Mouse (Mus musculus) thymus, postnatal 36 days (tissue): ENCODE results near the gene Fam84b.
"Not testable (repeated sequence)": the region's sequence is repeated elsewhere in the genome, so short reads cannot be mapped to it uniquely, and the experiment has no call there.

Experiments
- DNase-seq, 2 experiments: peaks; one replicate each; pipeline ENCODE4 v3.0.0; 2022; ENCODE audit warnings: mixed read lengths in 2 of 2

Fam84b gene

GRCm38 (mm10) chr15:60853231-60853999 lies at the start of gene Fam84b:
Gene Fam84b, minus strand, starts transcription at chr15:60853778.
- no peak for DNase-seq

- DNase-seq: no peak
Measured at GRCm38 (mm10) chr15:60898187-60898965, 44.8 kb upstream of the Fam84b start.

- DNase-seq: no peak
Measured at GRCm38 (mm10) chr15:60896040-60896439, 42.5 kb upstream of the Fam84b start.

DNA sequence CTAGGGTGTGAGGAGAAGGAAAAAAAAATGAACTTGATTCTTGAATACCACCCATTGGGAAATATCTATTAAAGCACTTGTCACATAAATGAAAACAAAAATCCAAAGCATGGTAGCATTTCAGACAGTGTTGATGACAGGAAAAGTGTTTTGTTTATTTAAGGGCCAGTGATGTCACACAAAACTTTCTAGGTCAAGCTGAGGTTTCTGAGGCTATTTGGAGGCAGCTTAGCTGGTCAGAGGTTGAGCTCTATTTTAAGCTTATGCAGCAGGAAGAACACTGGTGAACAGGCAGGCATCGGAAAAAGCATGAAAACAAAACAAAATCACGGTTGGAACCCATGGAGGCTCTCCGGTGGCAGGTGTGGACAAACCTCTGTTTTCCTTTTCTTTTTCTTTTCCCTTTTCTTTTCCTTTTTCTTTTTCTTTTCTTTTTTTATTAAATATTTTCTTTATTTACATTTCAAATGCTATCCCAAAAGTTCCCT lies 39.4 kb upstream of the Fam84b start:
- no peak for DNase-seq

GRCm38 (mm10) chr15:60888724-60889123 lies 35.1 kb upstream of the Fam84b start:
- DNase-seq: no peak

- no peak for DNase-seq
Measured at GRCm38 (mm10) chr15:60875721-60876120, 22.1 kb upstream of the Fam84b start.

GRCm38 (mm10) chr15:60862417-60862816 lies 8.8 kb upstream of the Fam84b start:
- DNase-seq: no peak

DNA sequence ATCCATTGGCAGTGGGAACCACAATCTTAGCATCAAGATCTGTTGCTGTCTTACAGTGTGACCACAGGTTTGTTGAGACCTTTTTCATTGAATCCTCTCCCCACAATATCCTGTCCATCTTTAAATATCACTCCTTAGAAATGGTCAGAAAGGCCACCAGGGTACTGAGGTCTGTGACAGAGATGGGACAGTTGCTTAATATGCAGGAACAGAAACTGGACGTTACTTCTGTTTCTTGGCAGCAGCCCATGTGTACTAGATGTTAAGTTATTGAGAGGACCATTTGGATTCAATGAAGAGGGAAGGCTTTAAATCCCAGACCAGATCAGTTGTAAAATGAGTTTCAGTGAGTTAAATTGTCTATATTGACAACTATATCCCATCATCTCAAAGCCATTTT lies 1.5 kb upstream of the Fam84b start:
- no peak for DNase-seq

DNA sequence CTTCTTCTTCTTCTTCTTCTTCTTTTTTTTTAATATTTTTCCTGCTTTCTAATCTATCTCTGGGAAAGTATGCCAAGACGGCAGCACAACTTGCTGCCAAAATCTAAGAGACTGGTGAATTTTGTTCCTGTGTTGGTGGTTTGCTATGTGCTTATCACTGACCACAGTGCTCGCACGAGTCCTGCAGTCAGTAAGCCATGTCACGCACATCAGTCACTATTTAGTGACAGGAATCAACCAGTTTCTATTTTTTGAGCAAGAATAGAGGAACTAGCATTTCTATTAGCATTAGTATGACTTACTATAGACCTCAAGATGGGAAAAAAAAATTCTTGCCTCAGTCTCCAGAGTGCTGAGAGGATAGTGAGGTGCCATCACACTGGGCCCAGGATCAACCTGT lies 573 bp upstream of the Fam84b start:
- DNase-seq: no peak

GRCm38 (mm10) chr15:60848630-60849029 lies 4.9 kb downstream of the Fam84b start:
- DNase-seq: no peak

DNA sequence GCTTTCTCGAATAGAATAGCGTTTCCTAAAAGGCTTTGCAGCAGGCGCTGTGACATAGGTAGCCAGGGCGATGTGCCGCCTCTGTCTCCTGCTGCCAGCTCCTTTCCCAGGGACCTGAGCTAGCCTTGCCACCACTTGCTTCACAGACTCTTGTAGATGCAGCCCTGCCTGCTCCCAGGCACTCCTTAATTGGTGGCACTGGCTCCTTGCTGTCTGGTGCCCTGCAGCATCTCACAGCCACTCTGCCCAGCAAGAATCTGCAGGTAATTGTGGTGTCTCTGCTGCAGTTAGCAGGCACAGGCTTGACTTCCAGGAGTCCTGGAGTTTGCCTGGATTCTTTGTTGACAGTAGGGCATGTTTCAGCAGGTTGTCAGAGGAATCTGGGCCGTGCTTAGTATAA lies 7.3 kb downstream of the Fam84b start:
- DNase-seq: no peak

GRCm38 (mm10) chr15:60845886-60846285 lies 7.7 kb downstream of the Fam84b start:
- no peak for DNase-seq

DNA sequence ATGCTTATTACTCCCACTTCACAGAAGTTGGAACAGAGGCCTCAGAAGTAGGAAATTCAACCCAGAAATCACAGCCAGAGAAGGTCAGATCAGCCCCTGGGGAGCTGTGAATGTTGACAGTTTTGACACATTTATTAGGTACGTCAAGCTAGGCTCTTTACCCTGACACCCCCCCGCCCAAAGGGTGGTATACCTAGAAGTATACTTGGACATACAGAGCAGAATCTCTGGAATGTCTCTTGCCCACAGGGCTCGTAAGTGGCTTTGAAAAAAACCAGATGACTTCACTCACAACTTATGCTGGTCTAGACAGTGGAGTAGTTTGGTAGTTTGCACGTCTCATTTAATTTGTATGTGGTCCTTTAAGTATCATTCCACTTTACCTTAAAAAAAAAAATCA lies 11.8 kb downstream of the Fam84b start:
- no peak for DNase-seq

DNA sequence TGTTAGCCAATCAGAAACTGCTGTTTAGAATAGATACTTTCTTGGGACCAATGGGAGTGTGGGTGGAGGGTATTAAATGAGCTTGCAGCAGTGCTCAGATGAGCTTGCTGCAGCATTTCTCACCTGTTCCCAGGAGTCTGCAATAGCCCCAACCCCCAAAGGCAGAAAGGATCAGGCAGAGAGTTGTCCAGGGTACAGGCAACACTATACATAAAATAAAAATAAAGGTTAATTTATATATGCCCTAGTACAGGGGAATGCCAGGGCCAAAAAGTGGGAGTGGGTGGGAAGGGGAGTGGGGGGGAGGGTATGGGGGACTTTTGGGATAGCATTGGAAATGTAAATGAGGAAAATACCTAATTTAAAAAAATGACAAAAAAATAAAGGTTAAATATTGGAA lies 12.3 kb downstream of the Fam84b start:
- DNase-seq: not testable (repeated sequence)

- no peak for DNase-seq
Measured at GRCm38 (mm10) chr15:60840296-60840670, 13.3 kb downstream of the Fam84b start.

GRCm38 (mm10) chr15:60839539-60840295 lies 13.9 kb downstream of the Fam84b start:
- DNase-seq: no peak

- no peak for DNase-seq
Measured at GRCm38 (mm10) chr15:60838135-60838534, 15.4 kb downstream of the Fam84b start.

DNA sequence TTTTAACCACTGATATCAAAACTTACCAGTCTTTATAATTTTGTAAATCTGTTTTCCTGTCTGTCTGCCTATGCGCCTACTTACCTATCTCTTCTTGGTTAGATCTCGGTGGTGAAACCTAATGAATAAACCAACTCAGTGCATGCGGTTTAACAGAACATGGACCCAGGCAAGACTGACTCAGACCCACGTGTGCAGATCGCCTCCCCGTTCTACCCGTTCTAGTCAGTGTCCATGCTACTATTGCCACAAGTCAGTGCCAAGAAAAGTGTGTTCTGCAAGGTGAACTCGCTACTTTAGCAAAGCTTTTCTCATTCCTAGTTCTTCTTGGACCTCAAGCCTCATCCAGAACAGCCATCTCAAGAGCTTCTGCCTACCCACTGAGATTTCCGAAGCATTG lies 15.9 kb downstream of the Fam84b start:
- DNase-seq: no peak

DNA sequence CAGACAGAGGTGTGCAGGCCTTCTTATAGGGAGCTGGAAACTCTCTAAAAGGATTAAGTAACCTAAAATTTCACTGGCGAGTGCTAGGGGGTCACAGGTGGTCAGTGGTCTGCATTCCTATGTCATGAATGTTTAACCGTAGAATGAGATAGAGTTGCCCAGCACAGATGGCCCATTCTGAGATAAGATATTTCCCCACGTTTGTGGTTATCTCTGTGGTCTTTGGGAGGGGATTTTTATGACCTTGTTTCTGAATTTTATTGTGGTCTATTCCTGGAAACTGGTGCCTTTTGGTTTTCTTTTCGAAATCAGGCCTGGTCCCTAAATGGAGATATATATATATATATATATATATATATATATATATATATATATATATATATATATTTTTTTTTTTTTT lies 17.3 kb downstream of the Fam84b start:
- no peak for DNase-seq

GRCm38 (mm10) chr15:60834598-60835571 lies 18.7 kb downstream of the Fam84b start:
- no peak for DNase-seq

- no peak for DNase-seq
Measured at GRCm38 (mm10) chr15:60833476-60834218, 19.9 kb downstream of the Fam84b start.
